Mouse (Mus musculus) lung, postnatal 25 days (tissue): Measurements from ENCODE around the gene Chka.
A peak's percentile ranks its signal among the peaks of the same experiment; 100 is the strongest.

Source experiments
- DNase-seq: peaks from one replicate; pipeline ENCODE4 v3.0.0; 2022; ENCODE audit warnings: low spot score

Chka gene

DNA sequence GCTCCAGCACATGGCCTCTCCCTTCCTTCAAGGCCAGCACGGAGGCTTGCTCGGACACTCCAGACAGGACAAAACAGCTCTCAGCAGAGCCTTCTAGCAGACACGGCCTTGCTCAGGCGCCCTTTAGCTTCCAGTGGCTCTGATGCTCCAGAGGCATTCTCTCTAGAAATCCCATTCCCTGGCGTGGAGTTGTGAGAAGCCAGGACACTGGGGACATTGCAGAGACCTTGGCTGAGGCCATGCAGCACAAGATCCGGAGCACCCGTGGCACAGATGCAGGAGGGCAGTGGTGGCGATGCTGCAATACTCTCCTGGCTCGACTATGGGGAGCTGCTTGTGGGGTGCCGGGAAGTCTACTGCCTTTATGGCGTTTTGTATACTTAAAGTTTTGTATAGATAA lies 65.2 kb downstream of the Chka start:
- no peak for DNase-seq

DNA sequence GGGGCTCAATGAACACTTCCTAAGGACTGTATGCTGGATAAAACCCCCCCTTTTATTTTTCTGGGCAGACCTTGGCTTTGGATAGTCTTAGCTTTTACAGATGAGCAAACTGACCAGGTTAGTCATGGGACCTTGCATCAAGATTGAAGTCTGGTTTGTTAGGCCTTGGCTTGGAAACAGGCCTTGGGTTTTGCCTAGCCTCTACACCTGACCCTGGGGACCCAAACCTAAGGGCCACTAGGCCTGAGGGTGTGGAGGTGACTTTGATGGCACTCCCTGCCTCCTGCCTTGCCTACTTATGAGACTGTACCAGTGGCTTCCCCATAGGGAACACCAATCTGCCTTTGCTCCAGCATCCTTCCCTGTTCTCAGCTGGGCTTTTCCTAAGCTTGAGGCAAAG lies 68.4 kb downstream of the Chka start:
- DNase-seq = no peak

DNA sequence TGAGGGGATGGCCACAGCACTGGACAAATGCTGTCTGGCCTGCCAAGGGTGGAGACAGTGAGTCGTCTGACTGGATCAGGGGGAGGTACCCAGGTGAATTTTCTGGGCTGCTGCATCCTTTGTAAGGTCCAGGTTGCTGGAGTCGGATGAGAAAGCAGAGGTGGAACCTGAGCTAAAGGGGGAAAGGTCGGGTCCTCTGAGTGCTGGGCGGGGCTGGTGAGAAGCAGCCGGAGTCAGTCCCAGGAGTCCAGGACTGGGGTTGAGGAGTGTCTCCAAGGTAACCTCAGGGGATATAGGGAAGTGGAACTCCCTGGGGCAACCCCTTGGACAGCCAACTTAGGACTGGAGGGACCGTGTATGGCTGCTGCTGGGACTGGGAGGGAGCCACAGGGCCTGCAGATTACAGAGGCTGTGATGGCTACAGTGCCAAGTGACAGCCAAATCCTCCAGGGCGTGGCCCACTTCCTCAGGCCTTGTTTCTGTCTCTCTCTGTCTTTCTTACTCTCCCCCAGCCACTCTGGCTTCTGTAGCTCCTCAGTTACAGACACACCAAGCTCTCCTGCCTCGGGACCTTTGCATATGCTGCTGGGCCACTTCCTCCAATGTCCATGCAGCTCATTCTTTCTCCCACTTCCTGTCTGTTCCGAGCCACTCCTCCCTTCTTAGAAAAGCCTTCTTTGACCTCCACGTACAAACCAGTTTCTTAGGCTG lies 71.2 kb downstream of the Chka start:
- no peak for DNase-seq

DNA sequence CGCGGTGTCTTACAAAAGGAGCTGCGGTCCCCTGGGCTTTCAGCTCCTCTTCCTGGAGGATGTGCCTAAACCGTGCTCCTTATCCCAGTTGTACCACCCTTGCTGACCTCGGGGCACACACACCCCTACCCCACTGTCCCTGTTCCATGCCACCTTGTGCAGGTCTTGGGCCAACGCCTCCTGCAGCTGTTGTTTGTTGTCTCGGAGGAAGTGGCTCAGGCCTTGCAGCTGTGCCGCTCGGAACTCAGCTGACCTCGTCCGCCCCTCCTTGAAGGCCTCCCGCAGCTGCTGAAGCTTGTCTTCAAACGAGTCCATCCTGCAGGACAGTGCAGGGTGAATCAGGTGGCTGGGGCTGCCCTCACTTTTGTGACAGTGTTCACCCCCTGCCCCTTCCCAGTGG lies 72.0 kb downstream of the Chka start:
- DNase-seq = no peak

DNA sequence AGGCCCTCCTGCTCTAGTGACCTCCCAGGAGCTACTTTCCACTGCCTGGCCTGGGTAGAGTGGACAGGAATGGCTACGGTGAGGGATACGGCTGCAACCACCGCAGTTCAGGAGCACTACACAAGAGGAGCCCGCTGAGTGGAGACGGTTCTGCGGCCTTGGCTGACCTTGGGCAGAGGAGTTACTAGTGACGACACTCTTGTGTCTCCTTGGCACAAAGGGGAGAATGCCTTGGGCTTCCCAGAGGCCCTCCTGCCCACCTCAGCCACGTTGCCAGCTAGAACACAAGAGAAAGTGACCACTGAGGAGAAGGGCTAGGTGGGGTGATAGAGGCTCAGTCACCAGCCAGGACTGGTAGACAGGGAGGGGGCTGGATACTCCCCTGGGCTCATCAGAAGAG lies 72.6 kb downstream of the Chka start:
- DNase-seq = no peak

DNA sequence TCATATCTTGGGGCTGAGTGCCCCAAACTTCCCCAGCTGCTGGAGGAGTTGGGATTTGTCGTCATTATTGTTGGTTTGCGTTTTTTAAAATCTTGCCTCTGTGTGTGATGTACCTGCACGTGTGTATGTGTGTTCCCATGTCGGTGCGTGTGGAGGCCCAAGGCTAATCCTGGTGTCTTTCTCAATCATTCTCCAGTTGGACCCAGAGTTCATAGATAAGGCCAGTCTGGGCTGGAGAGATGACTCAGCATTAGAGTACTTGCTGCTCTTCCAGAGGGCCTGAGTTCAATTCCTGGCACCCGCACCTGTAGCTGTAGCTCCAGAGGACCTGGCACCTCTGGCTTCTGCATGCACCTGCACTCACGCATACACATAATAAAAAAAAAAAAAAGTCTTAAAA lies 73.3 kb downstream of the Chka start:
- no peak for DNase-seq

DNA sequence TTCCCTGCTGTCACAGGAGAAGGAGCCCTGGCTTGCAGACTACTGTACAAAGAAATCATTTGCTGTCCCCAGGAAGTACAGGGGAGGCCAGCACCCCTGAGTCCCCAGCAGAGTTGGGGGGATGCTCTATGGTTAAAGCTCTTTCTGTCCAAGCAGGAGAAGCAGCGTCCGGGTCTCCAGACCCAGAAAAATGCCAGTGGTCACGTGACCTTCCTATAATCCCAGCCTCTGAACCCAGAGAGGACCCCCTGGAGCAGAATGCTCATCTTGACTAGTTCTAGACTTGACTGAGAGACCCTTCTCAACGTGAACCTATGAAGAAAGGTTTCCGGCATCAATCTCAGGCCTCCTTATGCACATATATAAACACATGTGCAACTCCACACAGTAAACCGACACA lies 74.3 kb downstream of the Chka start:
- no peak for DNase-seq

DNA sequence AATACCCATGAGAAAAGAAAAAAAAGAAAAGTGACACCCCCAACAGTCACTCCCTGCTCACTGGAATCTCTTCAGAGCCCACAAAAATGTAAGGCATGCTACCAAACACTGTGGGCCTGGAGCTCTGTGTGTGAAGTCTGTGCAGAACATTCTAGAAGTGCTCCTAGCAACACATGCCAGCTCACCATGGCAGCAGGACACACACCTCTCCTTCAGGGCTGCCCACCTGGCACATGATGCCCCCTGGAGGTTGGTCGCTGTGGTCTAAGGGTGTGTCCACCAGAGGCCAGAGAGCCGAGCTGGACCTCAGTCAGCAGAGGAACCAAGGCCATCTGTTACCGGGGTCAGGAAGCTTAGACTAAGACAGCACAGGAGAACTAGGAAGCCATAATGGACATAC lies 74.7 kb downstream of the Chka start:
- peak; percentile 85 for DNase-seq

DNA sequence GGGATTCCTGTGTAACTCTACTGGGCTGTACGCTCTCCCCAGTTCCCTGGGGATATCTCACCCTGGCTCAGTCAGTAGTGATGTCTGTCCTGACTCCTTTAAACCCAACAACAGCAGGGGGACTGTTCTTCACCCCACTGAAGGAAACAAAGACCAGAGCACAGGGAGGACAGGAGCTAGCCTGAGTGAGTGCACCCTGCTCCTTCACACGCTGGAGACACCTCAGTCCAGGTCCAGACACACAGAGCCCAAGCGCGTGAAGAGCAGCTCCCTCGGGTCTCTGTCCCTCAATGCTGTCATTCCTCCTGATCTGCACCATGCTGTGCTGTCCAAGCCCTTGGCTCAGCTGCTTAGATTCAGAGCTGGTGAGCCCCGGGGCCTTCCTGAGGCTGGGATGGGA lies 75.1 kb downstream of the Chka start:
- DNase-seq = no peak

DNA sequence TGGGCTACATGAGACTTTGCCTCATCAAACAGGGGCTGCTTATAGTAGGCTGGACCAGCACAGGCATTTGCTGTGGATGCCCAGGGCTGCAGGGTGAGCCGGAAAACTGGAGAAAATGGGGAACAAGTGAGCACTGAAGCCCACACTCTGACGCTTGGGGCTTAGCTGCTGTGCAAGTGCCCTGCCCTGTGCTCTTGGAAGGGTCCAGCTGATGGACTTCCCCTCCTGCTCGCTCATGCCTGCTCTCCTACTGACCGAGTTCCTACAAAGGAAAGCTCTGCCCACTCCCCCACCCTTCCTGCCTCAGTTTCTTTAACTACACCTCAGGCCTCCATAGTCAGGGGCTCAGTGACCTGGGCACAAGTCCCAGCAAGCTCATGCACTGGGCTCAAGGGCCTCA lies 76.4 kb downstream of the Chka start:
- DNase-seq = no peak

DNA sequence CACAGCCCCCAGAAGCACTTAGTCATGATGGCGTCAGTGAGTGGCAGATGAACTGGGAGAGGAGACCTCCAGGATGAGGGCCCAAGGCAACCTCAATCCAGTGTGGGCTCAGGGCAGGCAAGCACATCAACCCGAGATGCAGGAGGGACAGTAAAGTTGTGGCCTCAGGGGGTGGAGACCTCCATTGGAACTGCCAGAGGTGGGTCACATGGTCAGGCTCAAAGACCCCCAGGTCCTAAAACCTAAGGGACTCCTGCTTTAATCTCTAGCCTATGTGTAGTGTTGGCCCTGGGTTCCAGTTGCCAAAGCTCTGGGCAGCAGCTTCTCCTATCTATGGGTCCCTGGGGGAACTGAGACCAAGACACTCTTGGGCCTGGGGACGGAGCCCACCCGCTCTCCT lies 77.2 kb downstream of the Chka start:
- DNase-seq = no peak

DNA sequence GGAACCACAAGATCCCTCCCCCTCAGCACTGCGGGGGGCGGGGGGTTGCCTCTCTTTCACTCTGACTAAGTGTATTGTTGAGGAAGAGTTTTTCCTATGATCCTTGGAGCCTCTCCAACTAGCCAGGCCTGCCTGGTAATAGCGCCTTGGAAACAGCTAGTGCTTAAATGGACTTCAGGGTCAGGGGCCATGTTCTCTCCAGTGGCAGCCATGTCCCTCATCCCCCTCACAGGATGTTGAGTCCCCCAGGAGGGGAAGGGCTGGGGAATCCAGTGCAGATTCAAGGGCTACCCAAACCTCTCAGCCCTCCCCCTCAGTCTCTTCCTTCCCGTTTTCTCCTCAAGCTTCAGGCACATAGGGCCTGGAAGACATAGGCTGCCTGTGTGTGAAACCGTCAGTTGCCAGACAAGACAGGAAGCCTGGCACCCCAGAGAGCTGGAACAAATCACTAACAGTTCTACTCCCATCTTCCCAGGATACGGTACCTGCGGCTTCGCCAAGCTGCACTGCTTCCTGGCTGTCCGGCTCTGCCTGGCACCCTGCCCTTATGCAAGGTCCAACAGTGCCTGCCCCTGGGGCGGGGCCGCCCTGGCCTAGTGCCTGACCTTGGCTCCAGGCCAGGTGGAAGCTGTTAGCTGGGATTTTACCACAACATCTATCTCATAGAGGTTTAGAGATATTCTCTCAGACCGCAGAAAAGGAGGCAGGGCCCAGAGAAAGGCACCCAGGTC lies 77.8 kb downstream of the Chka start, which contains the start of gene Aldh3b1:
Gene Aldh3b1, minus strand, starts transcription at position 598 of the 731 bp plus-strand sequence.
- DNase-seq = peak; percentile 94

DNA sequence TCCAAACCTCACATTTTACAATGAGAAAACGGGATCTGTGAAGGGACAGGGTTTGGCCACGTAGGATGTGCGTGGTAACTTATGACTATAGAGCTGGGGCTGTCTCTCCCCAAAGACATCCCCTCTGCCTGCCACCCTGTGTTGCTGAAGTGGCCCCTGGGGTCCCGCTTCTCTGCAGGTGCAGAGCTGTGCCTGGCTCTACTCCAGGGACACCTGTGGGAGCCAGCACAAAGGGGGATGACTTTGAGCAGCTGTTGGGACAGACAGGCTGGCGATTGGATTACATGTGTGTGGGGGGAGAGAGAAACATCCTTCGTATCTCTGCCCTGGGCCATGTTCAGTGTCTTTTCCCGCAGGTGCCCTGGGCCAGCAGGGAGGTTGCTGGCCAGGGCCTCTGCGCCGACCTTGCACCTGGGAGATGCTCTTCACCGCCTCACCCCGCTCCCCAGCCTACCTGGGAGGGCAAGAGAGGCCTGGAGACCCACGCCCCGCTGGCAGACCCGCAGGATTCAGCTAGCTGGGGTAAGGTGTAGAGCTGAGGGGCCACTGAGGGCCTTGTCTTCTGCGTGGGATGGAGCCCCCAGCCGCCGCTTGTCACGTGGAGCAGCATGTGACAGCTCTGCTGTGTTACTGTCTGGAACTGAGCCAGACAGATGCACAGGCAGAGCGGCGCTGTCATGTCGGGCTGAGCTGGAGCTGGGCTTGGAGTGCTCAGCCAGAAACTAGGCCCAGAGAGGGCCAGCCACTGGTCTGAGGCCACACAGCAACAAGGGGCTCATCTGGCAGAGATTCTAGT lies 78.9 kb downstream of the Chka start:
- no peak for DNase-seq

DNA sequence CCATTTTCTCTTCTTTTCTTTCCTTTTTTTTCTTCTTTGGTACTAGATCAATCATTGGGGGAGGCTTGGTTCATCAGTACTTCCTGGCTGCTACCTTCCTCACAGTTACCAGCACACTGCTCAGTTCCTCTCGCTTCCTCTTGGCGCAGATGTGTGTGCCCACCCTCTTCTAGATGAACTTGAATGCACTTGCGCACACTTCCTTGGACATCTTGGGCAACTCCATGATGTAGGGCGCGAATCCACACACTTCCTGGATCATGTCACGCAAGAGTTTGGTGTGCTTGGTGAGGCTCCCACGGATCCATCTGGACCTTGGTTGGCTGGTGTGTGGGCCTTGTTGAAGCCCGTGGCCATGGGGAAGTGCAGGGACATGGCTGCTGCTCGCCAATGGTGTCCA lies 80.1 kb downstream of the Chka start:
- DNase-seq = no peak

DNA sequence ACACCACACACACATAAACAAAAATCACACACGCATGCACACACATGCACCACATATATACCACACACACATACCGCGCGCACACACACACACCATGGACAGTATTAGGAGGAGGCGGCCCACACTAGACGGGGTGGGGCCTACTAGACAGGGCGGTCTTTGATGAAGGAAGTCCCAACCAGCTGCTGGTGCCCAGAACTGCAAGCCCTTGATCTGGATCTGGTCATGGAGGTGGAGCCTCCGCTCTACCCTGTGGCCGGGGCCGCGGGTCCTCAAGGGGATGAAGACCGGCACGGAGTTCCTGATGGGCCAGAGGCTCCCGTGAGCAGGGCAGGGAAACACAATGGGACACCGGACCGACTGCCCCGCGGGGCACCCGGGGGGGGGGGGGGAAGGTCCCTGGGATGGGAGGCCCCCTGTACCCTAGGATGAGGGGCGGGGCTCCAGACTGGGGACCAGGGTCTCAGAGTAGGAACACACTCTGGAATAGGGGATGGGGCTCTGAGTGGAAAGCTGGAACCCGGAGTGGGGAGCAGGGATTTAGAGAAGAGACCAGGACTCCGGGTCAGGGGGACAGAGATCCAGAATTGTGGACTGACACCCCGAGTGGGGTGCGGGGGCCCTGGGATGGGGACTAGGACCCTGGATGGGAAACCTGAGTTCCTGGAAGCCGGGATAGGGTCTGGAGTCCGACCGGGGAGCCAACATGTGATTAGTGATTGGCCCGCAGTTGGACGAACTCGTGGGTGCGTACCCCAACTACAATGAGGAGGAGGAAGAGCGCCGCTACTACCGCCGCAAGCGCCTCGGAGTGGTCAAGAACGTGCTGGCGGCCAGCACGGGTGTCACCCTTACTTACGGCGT lies 83.7 kb downstream of the Chka start, which contains the start of gene Unc93b1:
Gene Unc93b1, plus strand, starts transcription at position 155 of the 864 bp plus-strand sequence.
- peak; percentile 87 for DNase-seq

DNA sequence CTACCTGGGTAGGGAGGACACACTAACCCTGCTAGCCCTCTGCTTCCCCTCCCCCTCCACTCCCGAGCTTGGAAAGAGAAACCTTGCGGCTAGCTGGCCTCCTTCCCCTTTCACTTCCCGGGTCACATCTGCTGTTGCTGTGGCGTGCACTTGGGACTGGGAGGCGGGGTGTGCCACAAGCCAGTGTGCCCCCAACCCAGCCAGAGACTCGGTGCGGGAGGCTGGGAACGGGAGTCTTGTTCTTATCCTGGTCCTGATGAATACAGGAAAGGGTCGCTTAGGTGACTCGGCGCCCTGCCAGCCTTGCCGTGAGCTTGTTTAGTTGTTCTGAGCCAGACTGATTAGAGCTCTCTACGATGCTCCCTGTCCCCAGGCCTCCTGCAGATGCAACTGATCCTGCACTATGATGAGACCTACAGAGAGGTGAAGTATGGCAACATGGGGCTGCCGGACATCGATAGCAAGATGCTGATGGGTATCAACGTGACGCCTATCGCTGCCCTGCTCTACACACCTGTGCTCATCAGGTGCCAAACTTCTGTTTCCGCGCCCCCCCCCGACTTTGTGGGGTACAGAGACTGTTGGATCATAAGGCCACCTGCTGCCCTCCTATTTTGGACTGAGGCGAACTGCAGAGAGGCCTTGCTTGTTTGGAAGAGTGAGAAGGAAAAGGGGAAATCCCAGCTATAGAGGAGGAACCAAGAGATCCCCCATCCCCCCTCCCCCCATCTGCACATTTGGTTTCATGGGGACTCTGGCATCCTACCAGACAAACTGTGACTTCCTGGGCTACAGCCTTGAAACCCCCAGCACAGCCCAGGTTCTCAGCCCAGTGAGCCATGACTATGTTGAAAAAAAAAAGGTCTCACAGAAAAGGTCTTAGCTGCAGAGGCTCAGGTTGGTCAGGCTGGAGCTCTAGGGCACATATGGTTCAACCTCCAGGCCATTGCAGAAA lies 84.6 kb downstream of the Chka start:
- DNase-seq = peak; percentile 81

DNA sequence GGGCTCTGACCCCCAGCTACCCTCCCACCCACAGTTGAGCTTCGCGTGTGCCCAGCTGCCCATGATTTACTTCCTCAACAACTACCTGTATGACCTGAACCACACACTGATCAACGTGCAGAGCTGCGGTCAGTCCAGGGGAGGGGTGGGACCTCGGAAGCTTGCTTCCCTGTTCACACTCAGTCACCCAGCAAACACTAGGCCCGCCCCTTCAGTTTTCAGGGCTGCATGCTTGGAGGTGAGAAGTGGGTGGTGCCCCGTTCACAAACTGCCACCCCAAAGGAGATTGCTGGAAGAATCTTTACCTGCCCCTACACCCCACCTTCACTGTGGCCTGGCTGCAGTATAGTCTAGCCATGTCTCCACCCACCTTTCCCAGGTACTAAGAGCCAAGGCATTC lies 90.7 kb downstream of the Chka start:
- no peak for DNase-seq

DNA sequence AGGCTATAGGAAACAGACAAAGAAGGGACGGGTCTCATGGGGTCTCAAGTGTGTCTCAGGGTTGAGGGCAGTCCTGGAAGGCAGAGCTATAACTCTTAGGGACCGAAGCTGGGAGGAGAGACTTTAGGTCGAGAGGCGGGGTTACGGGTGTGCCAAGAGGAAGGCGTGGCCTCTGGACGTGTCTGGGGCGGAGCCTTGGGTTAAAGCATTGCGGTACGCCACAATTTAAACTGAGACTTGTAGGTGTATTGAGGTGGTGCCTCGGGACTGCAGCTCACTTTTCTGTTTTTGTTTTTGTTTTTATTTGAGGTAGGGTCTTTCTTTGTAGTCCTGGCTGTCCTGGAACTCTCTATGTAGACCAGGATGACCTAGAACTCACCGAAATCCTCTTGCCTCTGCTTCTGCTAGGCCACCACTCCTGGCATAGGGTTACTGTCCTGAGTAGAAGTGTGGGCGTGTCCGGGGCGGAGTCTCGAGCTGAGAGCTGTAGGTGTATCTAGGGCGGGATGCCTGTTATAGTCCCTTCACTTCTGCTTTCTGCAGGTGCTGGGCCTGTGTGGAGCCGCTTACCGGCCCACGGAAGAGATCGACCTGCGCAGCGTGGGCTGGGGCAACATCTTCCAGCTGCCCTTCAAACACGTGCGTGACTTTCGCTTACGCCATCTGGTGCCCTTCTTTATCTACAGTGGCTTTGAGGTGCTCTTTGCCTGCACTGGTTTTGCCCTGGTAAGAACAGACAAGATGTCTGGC lies 91.6 kb downstream of the Chka start:
- DNase-seq = peak; percentile 77
